Mouse (Mus musculus) midbrain, embryonic 14.5 days (tissue): ENCODE results near the gene Phka2. TPM values are rescaled to one million over a fixed set of nuclear protein-coding genes. Genes with fewer than 3 reads are reported as not detected.

ENCODE experiments used
- ATAC-seq: fragments of 200-750 bp; cut with Nextera tagmentation; 2 replicates; pipeline ENCODE4 v1.8.0; 2017; ENCODE audit warnings: moderate number of reproducible peaks, moderate library complexity; ENCODE audit not compliant: low FRiP score, low TSS enrichment
- DNase-seq: peaks from one replicate; pipeline ENCODE4 v3.0.0-alpha.2; 2015
- H3K27ac ChIP-seq: fragments of 300-500 bp; sonication (generic); replicated peaks from 2 replicates; pipeline ENCODE4 v1.5.1; 2014; ENCODE audit warnings: mild to moderate bottlenecking, low read depth, low read length, moderate library complexity
- H3K27me3 ChIP-seq: fragments of 300-500 bp; sonication (generic); 2 replicates; pipeline ENCODE4 v1.6.1; 2014; ENCODE audit warnings: low read length, control low read depth, mixed read lengths; ENCODE audit not compliant: control insufficient read depth, insufficient read depth
- H3K36me3 ChIP-seq: fragments of 300-500 bp; sonication (generic); 2 replicates; pipeline ENCODE4 v1.6.1; 2014; ENCODE audit warnings: low read length, control low read depth; ENCODE audit not compliant: control insufficient read depth, insufficient read depth
- H3K4me1 ChIP-seq: fragments of 300-500 bp; sonication (generic); 2 replicates; pipeline ENCODE4 v1.6.1; 2014; ENCODE audit warnings: mild to moderate bottlenecking, antibody characterized with exemption, low read length, control low read depth; ENCODE audit not compliant: control insufficient read depth, insufficient read depth
- H3K4me2 ChIP-seq: fragments of 300-500 bp; sonication (generic); 2 replicates; pipeline ENCODE4 v1.6.1; 2014; ENCODE audit warnings: mild to moderate bottlenecking, low read length, moderate library complexity
- H3K4me3 ChIP-seq: fragments of 300-500 bp; sonication (generic); replicated peaks from 2 replicates; pipeline ENCODE4 v1.5.1; 2014; ENCODE audit warnings: low read depth, low read length
- H3K9ac ChIP-seq: fragments of 300-500 bp; sonication (generic); replicated peaks from 2 replicates; pipeline ENCODE4 v1.6.1; 2014; ENCODE audit warnings: mild to moderate bottlenecking, low read length, moderate library complexity
- H3K9me3 ChIP-seq: fragments of 300-500 bp; sonication (generic); 2 replicates; pipeline ENCODE4 v1.6.1; 2016; ENCODE audit warnings: low read length, control low read depth, mixed read lengths; ENCODE audit not compliant: control insufficient read depth
- WGBS: fragments of 180-500 bp; shearing (Covaris S2); extraction: QIAGEN DNeasy Blood & Tissue Kit; methylation state at CpG from one replicate; pipeline ENCODE4 v1.1.7; 2014; 5-methylcytosine and 5-hydroxymethylcytosine counted together
- polyA plus RNA-seq: library from polyadenylated mRNA; unstranded; fragments of >200 nt; fragmentation: Nextera tagmentation; extraction: Ambion mirVana; gene quantifications from 2 replicates; pipeline ENCODE4 v1.2.1, GENCODE M21; 2014

Phka2 gene
- polyA plus RNA-seq: 12.5 and 15.3 TPM in 2 replicates

DNA sequence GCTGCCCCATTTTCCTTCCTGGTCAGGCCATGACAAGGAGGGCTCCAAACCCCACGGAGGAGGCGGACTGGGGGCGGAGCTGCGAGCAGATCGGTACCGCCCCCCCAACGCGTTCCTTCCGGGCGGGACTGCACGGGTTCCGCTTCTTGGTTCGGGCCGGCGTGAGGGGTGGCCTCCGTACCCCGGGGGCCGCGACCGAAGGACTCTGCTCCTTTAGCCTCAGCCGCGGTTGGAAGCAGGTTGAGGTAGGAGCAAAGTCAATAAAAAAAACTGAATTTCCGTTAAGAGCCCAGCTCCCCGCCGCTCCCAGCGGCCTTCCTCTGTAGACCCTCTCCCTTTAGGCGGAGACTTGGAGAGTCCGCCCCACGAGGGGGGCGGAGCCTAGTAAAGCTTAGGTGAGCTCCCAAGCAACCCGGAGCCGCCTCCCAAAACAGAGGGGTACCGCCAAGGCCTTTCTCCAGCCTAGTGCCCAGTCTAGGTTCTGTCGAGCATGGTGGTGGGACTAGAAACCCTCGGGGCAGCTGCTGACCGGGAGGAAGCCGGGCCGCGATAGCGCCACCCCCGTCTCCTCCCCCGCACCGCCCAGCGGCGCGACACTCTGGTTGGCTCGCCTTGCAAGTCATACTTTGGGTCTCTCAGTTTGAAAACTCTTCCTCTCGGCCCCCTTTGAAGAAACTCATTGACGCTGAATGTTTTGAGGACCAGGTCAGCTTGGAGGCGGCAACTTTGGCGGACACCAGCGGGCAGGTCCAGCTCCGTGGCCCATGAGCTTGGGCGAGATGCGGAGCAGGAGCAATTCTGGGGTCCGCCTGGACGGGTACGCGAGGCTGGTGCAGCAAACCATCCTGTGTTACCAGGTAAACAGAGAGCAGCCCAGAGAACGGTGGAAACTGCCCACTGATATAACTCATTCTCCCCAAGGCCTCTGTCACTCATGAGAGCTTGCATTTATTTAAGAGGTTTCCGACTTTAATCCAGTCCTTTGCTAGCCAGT, at the start of gene Phka2:
Gene Phka2, plus strand, starts transcription at position 119 of the 994 bp plus-strand sequence.
- ATAC-seq: peak; percentile 97
- Histone ChIP-seq H3K9ac (peak within 1 kb of the TSS; percentile 57), H3K27me3 (no peaks in the 10 kb centered on the region), H3K4me2 (peak within 1 kb of the TSS; percentile 59), H3K9me3 (no peaks in the 10 kb centered on the region), H3K4me3 (peak within 1 kb of the TSS; percentile 52), H3K27ac (peak within 1 kb of the TSS; percentile 78), H3K36me3 (no peaks in the 10 kb centered on the region), H3K4me1 (no peaks in the 10 kb centered on the region)
- WGBS: 21% methylated on average over 61 of the region's 61 CpGs
- peak; percentile 88 for DNase-seq

DNA sequence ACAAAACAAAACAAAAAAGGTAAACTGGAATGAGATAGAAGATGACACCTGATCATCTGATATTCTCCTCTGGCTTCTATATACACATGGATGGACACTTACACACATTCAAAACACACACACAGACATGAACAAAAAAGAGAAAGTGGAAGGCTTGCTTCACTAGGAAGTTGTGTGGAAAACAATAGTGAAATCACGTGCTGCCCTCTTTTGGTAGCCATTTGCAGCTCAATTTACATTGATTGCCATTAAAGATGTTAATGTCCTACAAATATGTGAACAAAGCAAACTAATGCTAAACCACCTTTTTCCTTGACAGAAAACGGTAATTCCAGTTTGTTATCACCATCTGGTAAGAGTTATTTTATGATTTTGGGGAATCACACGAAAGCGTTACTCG, 46.3 kb upstream of the Phka2 start:
- Histone ChIP-seq H3K36me3 (no peaks in the 10 kb centered on the region), H3K4me1 (no peaks in the 10 kb centered on the region), H3K27me3 (no peaks in the 10 kb centered on the region), H3K27ac (no peak overlapping the region), H3K9me3 (no peaks in the 10 kb centered on the region), H3K9ac (no peak overlapping the region), H3K4me2 (no peak overlapping the region), H3K4me3 (no peak overlapping the region)
- no peak for ATAC-seq
- DNase-seq: no peak
- WGBS: 73% methylated on average over 5 of the region's 5 CpGs

DNA sequence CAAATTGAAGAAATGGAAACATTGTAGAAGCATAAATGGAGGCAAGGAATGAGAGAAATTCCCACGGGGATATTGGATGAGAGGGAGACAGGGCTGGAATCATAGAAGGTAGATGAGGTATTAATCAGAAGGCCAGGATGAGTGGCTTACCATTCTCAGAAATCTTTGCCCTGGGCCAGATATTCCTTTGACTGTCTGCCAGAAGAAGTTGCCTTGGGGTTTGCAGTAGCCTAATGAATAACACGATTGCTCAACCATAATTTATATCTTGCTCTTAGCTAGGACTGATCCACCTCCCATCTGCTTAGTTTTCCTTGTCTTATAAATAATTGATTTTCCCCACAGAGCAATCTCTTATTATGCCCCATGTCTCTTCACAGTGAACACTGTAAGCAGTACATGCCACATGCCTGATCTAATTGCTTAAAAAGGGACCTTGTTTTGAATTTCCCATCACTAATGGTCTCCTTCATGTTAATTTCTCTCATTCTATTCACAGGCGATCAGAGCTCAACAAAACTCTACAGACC, 30.6 kb upstream of the Phka2 start:
- 69% methylated on average over 3 of the region's 3 CpGs for WGBS
- Histone ChIP-seq H3K4me2 (no peak overlapping the region), H3K27me3 (peaks cover 3% of the 10 kb centered on the region; the same call in 1 of the 2 replicates), H3K27ac (no peak overlapping the region), H3K36me3 (no peaks in the 10 kb centered on the region), H3K4me3 (no peak overlapping the region), H3K9me3 (no peaks in the 10 kb centered on the region), H3K9ac (no peak overlapping the region), H3K4me1 (no peaks in the 10 kb centered on the region)
- ATAC-seq (peak; percentile 53), DNase-seq (peak; percentile 32)

DNA sequence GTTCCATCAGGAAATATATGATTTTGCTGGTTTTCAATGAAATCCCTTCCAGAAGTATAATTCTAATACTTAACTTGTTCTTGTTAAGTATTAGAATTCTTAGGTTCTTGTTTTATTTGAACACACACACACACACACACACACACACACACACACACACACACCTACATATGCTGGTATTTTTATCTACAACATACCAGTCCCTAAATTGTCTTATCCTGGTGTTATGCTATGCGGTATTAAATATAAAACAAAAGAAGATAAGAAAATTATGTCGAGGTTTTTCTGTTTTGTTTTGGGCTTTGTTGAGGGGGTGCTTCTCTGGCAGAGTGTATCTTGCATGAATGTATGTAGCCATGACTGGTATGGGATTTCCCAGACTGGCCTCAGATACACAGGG, 12.2 kb upstream of the Phka2 start:
- DNase-seq: no peak
- no peaks in the 10 kb centered on the region for H3K9me3 ChIP-seq

DNA sequence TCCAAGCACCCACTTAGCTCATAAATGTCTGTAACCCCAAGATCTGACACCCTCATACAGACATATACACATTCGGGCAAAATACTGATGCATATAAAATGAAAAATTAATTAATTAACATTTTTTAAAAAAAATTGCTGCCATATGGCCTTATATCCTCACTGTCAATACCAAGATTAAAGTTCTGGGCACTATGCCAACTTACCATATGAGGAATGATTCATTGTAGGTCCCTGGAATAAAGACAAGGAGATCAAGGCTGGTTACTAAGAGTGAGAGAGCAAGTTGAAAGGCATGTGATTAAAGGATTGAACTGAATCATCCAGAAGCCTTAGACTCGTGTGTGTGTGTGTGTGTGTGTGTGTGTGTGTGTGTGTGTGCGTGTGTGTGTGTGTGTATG, 7.6 kb upstream of the Phka2 start:
- DNase-seq: peak; percentile 53
- ATAC-seq: no peak
- Histone ChIP-seq H3K27ac (no peak overlapping the region), H3K36me3 (no peaks in the 10 kb centered on the region), H3K9me3 (no peaks in the 10 kb centered on the region), H3K9ac (no peak overlapping the region), H3K4me1 (no peaks in the 10 kb centered on the region), H3K4me2 (no peak overlapping the region), H3K27me3 (no peaks in the 10 kb centered on the region), H3K4me3 (no peak overlapping the region)
- 24% methylated on average over 3 of the region's 3 CpGs for WGBS

More for the DNA sequence above, 12.2 kb upstream of the Phka2 start:
- Histone ChIP-seq H3K27me3 (no peaks in the 10 kb centered on the region), H3K4me3 (no peak overlapping the region), H3K4me1 (no peaks in the 10 kb centered on the region), H3K27ac (no peak overlapping the region), H3K36me3 (no peaks in the 10 kb centered on the region), H3K4me2 (no peak overlapping the region), H3K9ac (no peak overlapping the region)
- ATAC-seq: no peak
- 83% methylated on average over 2 of the region's 2 CpGs for WGBS

DNA sequence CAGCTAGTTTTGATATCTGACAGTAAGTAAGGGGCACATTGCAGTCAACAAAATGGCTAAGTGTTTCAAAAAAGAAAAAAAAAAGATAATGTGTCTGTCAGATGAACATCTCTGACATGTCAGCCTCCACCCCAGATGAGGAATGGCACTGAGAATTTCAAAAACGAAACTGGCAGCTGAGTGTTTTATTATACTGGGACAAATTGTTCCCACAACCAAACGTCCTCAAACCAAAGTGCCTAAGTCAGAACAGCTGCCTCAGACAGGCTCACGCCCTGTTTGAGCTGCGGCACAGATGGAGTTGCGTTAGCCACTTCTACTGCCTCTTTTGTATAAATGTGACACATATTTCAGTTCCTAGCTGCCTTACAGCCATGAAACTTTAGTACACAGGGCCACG, 7.0 kb upstream of the Phka2 start:
- no peak overlapping the region for H3K27ac ChIP-seq
- 73% methylated on average over 6 of the region's 6 CpGs for WGBS
- no peak for DNase-seq

DNA sequence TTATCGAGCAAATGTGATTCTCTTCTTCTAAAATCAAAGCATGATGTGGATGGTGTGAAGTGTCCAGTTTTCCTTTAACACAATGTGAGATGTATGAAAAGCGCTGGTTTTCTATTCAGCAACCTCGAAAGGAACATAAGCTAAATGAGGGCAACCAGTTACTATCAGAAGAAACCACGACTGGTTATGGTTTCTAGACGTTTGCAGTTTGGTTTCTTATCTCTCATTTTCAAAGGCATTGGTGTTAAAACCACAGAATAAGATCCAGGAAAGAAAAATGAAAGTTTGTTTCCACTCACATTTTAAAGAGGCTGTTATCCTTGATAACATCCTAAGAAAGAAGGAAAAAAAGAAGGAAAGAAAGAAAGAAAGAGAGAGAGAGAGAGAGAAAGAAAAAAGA, 5.5 kb upstream of the Phka2 start:
- no peak for DNase-seq
- H3K4me1 ChIP-seq: no peaks in the 10 kb centered on the region

More for the DNA sequence above, 7.0 kb upstream of the Phka2 start:
- Histone ChIP-seq H3K27me3 (no peaks in the 10 kb centered on the region), H3K9ac (no peak overlapping the region), H3K36me3 (no peaks in the 10 kb centered on the region), H3K4me3 (no peak overlapping the region), H3K4me1 (no peaks in the 10 kb centered on the region), H3K4me2 (no peak overlapping the region), H3K9me3 (no peaks in the 10 kb centered on the region)
- ATAC-seq: no peak

DNA sequence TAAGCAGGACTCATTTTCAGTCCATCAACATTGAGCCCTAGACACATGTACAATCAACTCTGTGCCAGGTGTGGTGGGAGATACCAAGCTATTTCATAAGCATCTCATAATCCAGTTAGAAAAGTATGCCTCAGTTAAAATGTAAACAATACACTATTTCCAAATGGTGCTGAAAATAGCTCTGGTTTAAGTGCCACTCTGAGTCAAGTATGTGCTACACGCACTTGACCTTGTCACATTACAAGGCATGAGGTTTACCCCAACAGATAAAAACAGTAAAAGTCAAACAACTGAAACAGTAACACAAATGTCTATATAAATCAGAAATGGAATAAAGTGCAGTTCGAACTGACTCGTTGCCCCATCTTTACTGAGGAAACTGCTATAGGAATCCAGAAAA, 871 bp upstream of the Phka2 start:
- ATAC-seq: no peak
- Histone ChIP-seq H3K4me1 (no peaks in the 10 kb centered on the region), H3K9ac (no peak overlapping the region), H3K36me3 (no peaks in the 10 kb centered on the region), H3K27me3 (no peaks in the 10 kb centered on the region), H3K9me3 (no peaks in the 10 kb centered on the region), H3K4me2 (no peak overlapping the region), H3K4me3 (no peak overlapping the region), H3K27ac (no peak overlapping the region)
- WGBS: 93% methylated on average over 3 of the region's 3 CpGs
- no peak for DNase-seq

More for the DNA sequence above, 5.5 kb upstream of the Phka2 start:
- no peak overlapping the region for H3K9ac ChIP-seq
- H3K9me3 ChIP-seq: no peaks in the 10 kb centered on the region
- H3K4me3 ChIP-seq: no peak overlapping the region
- no peaks in the 10 kb centered on the region for H3K27me3 ChIP-seq
- H3K36me3 ChIP-seq: no peaks in the 10 kb centered on the region
- 79% methylated on average over 5 of the region's 5 CpGs for WGBS
- H3K27ac ChIP-seq: no peak overlapping the region
- no peak overlapping the region for H3K4me2 ChIP-seq
- ATAC-seq: no peak
